10 mouse cellular contexts compared by ENCODE assay signal in the genomic region with DNA sequence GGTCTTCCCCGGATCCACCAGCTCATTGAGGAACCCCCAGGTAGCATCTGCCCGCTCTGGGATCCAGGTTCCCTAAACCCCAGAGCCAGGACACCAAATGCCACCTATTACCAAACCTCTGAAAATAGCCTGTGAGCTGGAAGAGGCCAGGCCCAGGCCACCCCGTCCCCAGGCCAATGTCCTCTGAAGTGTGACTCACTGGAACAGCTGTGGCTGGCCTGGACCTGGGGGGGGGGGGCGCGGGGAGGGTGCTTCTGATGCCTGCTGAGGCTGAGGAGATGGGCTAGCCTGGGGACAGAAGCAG. TPM values are rescaled to one million over a fixed set of nuclear protein-coding genes. Genes with fewer than 3 reads are reported as not detected.
DNase-seq lines count a peak whose midpoint lies in the region; ATAC-seq lines count a peak whose summit lies in the region.
"Had no signal": no experiment of that assay in that cellular context is flagged by ENCODE, and none has a peak within 500 bp of the region (broad histone marks: within the 10 kb centered on the region; RNA-seq: fewer than 3 reads in every experiment).

No protein-coding gene starts in this region.

- WGBS in heart, embryonic 11.5 days (ENCODE audit: insufficient replicate concordance): 65% methylated on average over 5 of the region's 5 CpGs
- 80% methylated on average over 5 of the region's 5 CpGs for WGBS in neural tube, embryonic 12.5 days

- DNase-seq in heart, postnatal 10 days: peak; percentile 52 to 59
- no peak for DNase-seq in neural tube, embryonic 10.5 days (ENCODE audit: extremely low spot score, low spot score)
- DNase-seq in gastrocnemius, adult 18-20 months (ENCODE audit: low spot score): peak; percentile 85
- peak; percentile 93 for DNase-seq in skeletal muscle tissue, adult 2 months (ENCODE audit: low read depth, low spot score)
- DNase-seq in embryo, embryonic 9.5 days (ENCODE audit: extremely low spot score): no peak
- no peak for DNase-seq in cerebellum, postnatal 14 days

- no peaks in the 10 kb centered on the region for H3K36me3 ChIP-seq in heart, embryonic 11.5 days (ENCODE audit: control insufficient read depth, insufficient read depth, low read length)
- H3K36me3 ChIP-seq in neural tube, embryonic 12.5 days: 0 out of 2 replicates have a peak, but pooled peaks cover 7% of the 10 kb centered on the region
- H3K36me3 ChIP-seq: midbrain, embryonic 10.5 days had no signal

- no peak overlapping the region for H3K4me3 ChIP-seq in heart, embryonic 11.5 days (ENCODE audit: low read depth, low read length)
- H3K4me3 ChIP-seq in neural tube, embryonic 12.5 days: no peak overlapping the region
- H3K4me3 ChIP-seq: midbrain, embryonic 10.5 days had no signal

- no peak overlapping the region for H3K9ac ChIP-seq in heart, embryonic 11.5 days (ENCODE audit: low read depth, low read length)
- 0 out of 2 replicates have a peak overlapping the region, but pooled peaks have one; percentile 8 for H3K9ac ChIP-seq in neural tube, embryonic 12.5 days

- no peaks in the 10 kb centered on the region for H3K9me3 ChIP-seq in heart, embryonic 11.5 days (replicated peaks; ENCODE audit: control insufficient read depth, low read length)
- no peaks in the 10 kb centered on the region for H3K9me3 ChIP-seq in neural tube, embryonic 12.5 days
- H3K9me3 ChIP-seq: midbrain, embryonic 10.5 days had no signal

- ATAC-seq in heart, embryonic 11.5 days (replicated peaks; ENCODE audit: insufficient number of reproducible peaks, low FRiP score, low TSS enrichment): no peak
- ATAC-seq in neural tube, embryonic 12.5 days (ENCODE audit: low FRiP score, low read depth): no peak

- peaks cover 39% of the 10 kb centered on the region for H3K4me1 ChIP-seq in heart, embryonic 11.5 days (ENCODE audit: control insufficient read depth, insufficient read depth, low read length)
- H3K4me1 ChIP-seq in neural tube, embryonic 12.5 days: peaks cover 54% of the 10 kb centered on the region

- peaks cover 13% of the 10 kb centered on the region for H3K27me3 ChIP-seq in heart, embryonic 11.5 days (ENCODE audit: control insufficient read depth, insufficient read depth, low read length)
- peaks cover 35% of the 10 kb centered on the region for H3K27me3 ChIP-seq in neural tube, embryonic 12.5 days (replicated peaks)

- H3K4me2 ChIP-seq in heart, embryonic 11.5 days: no peak overlapping the region
- H3K4me2 ChIP-seq in neural tube, embryonic 12.5 days (replicated peaks): no peak overlapping the region

- H3K27ac ChIP-seq in heart, embryonic 11.5 days (ENCODE audit: low read depth, low read length): no peak overlapping the region
- no peak overlapping the region for H3K27ac ChIP-seq in neural tube, embryonic 12.5 days
- H3K27ac ChIP-seq: midbrain, embryonic 10.5 days had no signal

- intact Hi-C loops in heart, postnatal 10 days (cut with DNase I): no loop called here

RNA-seq across cellular contexts. Expression of a gene that starts 28.9 kb away (rescaled TPM):
- 1 to 10 TPM; 1.3 to 2.2 TPM for total RNA-seq in heart, postnatal 10 days (2021)
- polyA plus RNA-seq in heart, embryonic 11.5 days (2014; fragmentation: Nextera tagmentation; extraction: Ambion mirVana): 4.2 and 5.8 TPM in 2 replicates
- 2.1 and 2.7 TPM in 2 replicates for polyA plus RNA-seq in neural tube, embryonic 12.5 days (2016; fragmentation: Nextera tagmentation; extraction: Ambion mirVana)
- not detected for total RNA-seq in gastrocnemius, adult 18-20 months (2021)

RNA-seq across cellular contexts. Expression of a gene that starts 32.9 kb away (rescaled TPM):
- under 1 TPM; 0.77 to 0.98 TPM for total RNA-seq in heart, postnatal 10 days (2021)
- polyA plus RNA-seq in heart, embryonic 11.5 days (2014; fragmentation: Nextera tagmentation; extraction: Ambion mirVana): 0.55 and 1.2 TPM in 2 replicates
- 2.3 and 2.5 TPM in 2 replicates for polyA plus RNA-seq in neural tube, embryonic 12.5 days (2016; fragmentation: Nextera tagmentation; extraction: Ambion mirVana)
- total RNA-seq in gastrocnemius, adult 18-20 months (2021): under 1 TPM in 1 of 2 experiments, not detected in 1; 0.34 TPM
- total RNA-seq: hematopoietic stem cell, adult 5-6 weeks had no signal

RNA-seq across cellular contexts. Expression of a gene that starts 33.7 kb away (rescaled TPM):
- 100 to 1,000 TPM; 139 to 163 TPM for total RNA-seq in heart, postnatal 10 days (2021)
- polyA plus RNA-seq in heart, embryonic 11.5 days (2014; fragmentation: Nextera tagmentation; extraction: Ambion mirVana): 28.1 and 29.8 TPM in 2 replicates
- polyA plus RNA-seq in neural tube, embryonic 12.5 days (2016; fragmentation: Nextera tagmentation; extraction: Ambion mirVana): 21.7 and 22.2 TPM in 2 replicates
- total RNA-seq in gastrocnemius, adult 18-20 months (2021): 100 to 1,000 TPM; 232 to 244 TPM

RNA-seq across cellular contexts. Expression of a gene that starts 37.5 kb away (rescaled TPM):
- under 1 TPM; 0.74 to 0.87 TPM for total RNA-seq in heart, postnatal 10 days (2021)
- polyA plus RNA-seq in heart, embryonic 11.5 days (2014; fragmentation: Nextera tagmentation; extraction: Ambion mirVana): 1.4 and 2.9 TPM in 2 replicates
- 5.0 and 5.3 TPM in 2 replicates for polyA plus RNA-seq in neural tube, embryonic 12.5 days (2016; fragmentation: Nextera tagmentation; extraction: Ambion mirVana)
- under 1 TPM; 0.57 to 0.97 TPM for total RNA-seq in gastrocnemius, adult 18-20 months (2021)

RNA-seq across cellular contexts. Expression of a gene that starts 37.5 kb away (rescaled TPM):
- 10 to 100 TPM; 53.2 to 57.5 TPM for total RNA-seq in heart, postnatal 10 days (2021)
- polyA plus RNA-seq in heart, embryonic 11.5 days (2014; fragmentation: Nextera tagmentation; extraction: Ambion mirVana): 47.5 and 61.4 TPM in 2 replicates
- 75.6 and 77.9 TPM in 2 replicates for polyA plus RNA-seq in neural tube, embryonic 12.5 days (2016; fragmentation: Nextera tagmentation; extraction: Ambion mirVana)
- total RNA-seq in gastrocnemius, adult 18-20 months (2021): 10 to 100 TPM; 41.1 to 44.1 TPM

Comparison
In these comparisons a context has a peak if more than half of its experiments do, and no peak if none do; other contexts are left out.
1. DNase-seq: peak in heart, postnatal 10 days (2 of 2), gastrocnemius, adult 18-20 months (single experiment) and skeletal muscle tissue, adult 2 months (single experiment); none in neural tube, embryonic 10.5 days (single experiment), embryo, embryonic 9.5 days (single experiment) and cerebellum, postnatal 14 days (0 of 2).